Mouse (Mus musculus): ENCODE data around the gene Cnot8.

DNA sequence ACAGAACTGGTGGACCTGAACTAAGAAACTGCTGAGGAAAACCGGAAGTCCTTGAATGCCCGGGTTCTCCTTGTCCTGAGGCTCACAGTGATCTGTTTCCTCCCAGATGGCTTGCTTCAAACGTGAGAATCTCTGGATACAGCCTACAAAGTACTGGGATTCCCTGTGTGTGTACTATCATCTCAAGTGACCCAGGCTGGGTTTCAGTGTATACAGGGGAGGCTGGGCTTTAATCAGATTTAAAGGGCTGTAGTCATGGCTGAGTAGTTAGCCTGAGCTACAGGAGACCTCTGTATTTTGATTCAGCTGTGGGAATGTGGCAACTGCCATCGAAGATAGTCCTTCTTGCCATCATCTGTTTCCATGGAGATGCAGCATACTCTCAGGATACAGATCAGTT lies 26.7 kb upstream of the Cnot8 start:
- TF ChIP-seq EP300 (IDR thresholded peaks at IDR 0.05; ENCODE audit: insufficient read depth, low read depth, low read length) (no peak), CTCF (IDR thresholded peaks at IDR 0.05) (no peak), POLR2A (IDR thresholded peaks at IDR 0.05; ENCODE audit: insufficient read depth, low read depth, low read length) (no peak)

Measured in heart, adult 2 months (tissue).